Mouse (Mus musculus) midbrain, embryonic 15.5 days (tissue): ENCODE data around the gene 1110012L19Rik. TPM values are rescaled to one million over a fixed set of nuclear protein-coding genes. Genes with fewer than 3 reads are reported as not detected.

Source experiments
- polyA plus RNA-seq: library from polyadenylated mRNA; unstranded; fragments of >200 nt; fragmentation: Nextera tagmentation; extraction: Ambion mirVana; gene quantifications from 2 replicates; pipeline ENCODE4 v1.2.1, GENCODE M21; 2015

The 1110012L19Rik gene
- polyA plus RNA-seq, 1 experiment from 2014 or later = 35.3 TPM

Other genes starting within 250 kb of the 1110012L19Rik start
- gene Ids, start 20.8 kb upstream of the 1110012L19Rik start, polyA plus RNA-seq = 16.5 and 16.9 TPM in 2 replicates
- gene Tmem185a, start 91.3 kb downstream of the 1110012L19Rik start, polyA plus RNA-seq = 47.6 and 48.8 TPM in 2 replicates